Mouse (Mus musculus) G1E-ER4 (cell line): ENCODE data around the gene Srpk2. TPM values are rescaled to one million over a fixed set of nuclear protein-coding genes. Genes with fewer than 3 reads are reported as not detected.

Source experiments
- GATA1 ChIP-seq: IDR thresholded peaks from one replicate; pipeline ENCODE4 v1.8.0; 2012; ENCODE audit warnings: low read length, inconsistent platforms
- polyA plus RNA-seq: library from polyadenylated mRNA; stranded (reverse); fragments of >175 nt; gene quantifications from 2 replicates; pipeline ENCODE4 v1.2.3, GENCODE M21; 2012

Gene Srpk2
- polyA plus RNA-seq, 1 experiment: 13.3 TPM

DNA sequence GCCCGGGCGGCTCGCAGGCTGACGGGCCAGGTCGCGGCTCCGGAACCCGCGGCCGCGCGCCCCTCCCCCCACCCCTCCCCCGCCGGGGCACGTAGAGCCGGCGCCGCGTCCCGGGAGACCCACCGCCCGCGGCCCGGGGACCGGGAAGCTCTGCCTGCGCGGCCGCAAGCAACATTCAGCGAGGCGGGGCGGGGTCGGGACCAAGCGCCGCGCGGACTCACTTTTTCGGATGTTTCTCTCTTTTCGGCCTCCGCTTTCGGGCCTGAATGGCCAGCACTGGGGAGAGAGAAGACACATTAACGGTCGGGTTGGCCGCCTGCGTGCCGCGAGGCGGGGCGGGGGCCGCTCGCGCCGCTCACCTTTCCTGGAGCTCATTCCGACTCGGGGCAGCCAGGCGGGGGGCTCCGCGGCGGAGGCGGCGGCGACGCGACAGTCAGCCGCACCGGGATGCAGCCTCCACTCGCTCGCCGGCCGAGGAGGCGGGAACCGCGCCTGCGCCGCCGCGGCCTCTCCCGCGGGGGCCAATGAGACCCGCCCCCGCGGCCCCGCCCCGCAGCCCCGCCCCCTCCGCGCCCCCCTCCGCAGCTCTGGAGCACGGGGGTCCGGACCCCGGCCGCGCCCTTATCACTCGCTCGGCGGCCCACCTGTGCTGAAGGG is 8.8 kb downstream of the Srpk2 start:
- no peak for TF ChIP-seq GATA1

DNA sequence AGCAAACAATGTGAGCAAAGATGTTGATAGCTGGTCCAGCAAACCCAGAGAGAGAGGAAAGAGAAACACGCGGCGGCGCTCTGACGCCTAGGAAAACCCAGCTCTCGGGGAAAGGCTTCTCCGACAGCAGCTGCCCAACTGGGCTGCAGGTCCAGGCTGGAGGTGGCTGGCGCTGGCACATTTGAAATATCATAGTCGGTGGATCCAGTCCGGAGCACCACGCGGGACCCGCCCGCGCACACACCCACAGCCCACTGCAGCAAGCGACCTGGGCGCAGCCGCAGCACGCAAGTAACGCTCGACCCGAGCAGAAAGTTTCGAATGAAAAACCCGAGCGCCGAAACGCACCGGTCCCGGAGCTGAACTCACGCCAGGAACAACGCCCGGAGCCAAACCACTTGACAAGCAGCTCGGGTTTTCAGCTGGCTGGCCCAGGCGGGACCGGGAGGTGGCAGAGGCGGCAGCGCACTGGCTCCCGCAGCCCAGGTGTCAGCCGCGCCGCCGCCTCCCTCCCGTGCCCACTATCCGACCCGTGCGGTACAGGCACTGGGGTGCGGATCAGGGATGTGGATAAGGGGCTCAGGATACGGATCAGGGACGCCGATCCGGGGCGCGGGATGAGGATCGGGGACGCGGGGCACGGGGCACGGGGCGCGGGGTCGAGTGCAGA is 9.5 kb downstream of the Srpk2 start:
- TF ChIP-seq GATA1: no peak

DNA sequence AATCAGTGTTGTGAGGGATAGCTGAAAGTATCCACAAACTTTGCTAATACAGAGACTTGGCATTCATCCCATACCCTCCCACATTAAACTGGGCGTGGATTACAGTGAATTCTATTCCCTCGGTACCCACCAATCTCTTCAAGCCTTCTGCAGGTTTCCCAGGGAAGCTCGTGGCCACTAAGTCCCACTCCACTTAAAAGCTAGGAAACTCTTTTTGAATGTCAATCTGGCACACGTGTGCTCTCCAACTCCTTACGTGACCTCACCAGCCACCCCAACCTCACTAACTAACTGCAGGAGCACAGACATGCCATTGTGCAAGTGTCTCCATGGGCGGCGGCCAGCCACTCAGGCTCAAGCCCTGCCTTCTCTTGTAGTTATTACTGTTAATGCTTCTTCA is 12.3 kb downstream of the Srpk2 start:
- TF ChIP-seq GATA1: no peak

DNA sequence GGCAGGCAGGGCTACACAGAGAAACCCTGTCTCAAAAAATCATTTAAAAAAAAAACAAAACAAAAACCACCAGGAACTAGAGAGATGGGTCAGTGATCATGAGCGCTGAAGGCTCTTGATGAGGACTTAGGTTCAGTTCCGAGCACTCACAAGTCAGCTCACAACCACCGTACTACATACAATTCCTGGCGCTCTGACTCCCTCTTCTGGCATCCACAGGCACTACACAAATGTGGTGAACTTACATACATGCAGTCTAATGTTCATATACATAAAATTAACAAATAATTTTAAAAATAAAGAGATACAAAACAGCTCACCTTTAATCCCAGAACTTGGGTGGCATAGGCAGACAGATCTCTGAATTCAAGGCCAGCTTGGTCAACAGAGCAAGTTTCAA is 13.5 kb downstream of the Srpk2 start:
- TF ChIP-seq GATA1: no peak

DNA sequence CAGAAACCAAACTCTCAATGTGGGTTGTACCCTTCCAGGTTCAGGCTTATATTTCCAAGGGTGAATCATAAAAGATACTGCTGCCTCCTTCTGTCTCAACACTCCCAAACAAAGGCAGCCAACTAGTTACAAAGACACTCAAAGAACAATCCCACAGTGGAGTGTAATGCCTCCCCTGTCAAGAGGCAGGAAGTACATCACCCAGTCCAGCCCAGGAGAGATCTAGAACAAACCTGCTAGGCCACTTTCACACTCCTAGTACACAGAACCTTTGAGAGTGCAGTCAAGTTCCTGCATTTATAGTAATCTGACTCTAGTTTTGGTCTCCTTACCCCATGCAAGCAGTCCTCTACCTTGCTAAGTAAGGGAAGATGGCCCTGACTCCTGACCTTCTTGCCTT is 18.5 kb downstream of the Srpk2 start:
- TF ChIP-seq GATA1: no peak

DNA sequence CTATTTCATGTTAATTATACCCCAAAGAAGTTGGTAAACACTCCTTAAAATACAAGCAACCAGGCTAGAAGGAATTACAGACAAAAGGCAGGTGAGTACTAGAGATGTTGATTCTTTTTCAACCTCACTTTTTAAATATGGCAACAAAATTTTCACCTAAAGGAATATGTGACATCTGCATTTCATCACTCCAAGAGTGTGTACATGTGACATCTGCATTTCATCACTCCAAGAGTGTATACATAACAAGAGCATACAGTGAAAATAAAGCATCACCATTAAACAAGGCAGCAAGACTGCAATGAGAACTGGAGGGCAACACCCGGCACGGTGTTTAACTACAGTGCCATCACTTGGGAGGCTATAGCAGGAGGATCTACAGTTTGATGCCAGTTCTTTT is 23.2 kb downstream of the Srpk2 start:
- TF ChIP-seq GATA1: no peak

DNA sequence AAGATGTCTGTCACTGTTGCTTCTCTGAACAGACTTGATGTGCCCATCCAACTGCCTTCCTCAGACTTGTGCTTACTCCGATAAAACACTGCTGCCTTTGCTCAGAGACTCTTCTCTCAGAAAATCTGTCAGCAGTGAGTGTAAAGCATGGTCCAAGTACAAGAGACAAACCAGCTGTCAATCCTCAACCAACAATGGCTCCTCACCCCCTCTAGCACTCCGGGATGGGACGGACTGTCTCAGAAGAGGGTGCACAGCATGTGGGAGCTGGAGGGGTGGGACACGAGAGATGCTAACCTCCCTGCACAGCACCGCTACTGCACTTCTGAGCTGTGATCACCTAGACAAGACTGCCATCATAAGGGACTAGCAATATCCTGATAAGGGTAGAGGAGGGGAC is 26.4 kb downstream of the Srpk2 start:
- TF ChIP-seq GATA1: no peak

DNA sequence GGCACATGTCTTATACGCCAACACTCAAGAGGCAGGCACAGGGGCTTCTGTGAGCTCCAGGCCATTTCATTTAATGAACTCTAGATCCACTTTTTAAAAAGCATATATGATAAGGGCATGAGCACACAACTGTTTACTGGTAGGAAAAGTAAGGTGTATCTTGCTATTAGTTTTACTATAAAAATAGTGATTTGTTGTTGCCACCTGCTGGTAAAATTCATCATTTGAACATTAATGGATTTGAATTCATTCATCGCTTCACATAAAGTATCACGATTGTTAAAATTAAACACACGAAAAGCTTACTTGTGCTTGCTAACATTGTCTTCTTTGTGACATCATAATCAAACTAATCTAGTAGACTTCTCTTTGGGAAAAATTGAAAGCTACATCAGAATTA is 27.8 kb downstream of the Srpk2 start:
- no peak for TF ChIP-seq GATA1

DNA sequence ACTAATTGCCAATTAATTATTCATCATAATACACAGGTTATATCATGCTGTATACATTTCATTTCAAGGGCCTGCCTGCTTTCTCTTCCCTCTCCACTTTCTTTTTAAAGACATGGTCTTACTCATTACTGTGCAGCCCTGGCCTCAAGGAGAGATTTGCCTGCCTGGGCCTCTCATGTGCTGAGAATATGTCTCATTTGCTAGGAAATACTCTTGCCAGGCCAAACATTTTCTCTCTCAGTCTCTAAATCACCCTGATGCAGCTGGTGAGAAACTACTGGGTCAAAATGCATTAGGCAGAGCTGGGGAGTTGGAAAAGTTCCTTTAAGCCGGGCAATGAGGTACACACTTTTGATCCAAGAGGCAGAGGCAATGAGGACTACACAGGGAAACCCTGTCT is 29.4 kb downstream of the Srpk2 start:
- no peak for TF ChIP-seq GATA1

DNA sequence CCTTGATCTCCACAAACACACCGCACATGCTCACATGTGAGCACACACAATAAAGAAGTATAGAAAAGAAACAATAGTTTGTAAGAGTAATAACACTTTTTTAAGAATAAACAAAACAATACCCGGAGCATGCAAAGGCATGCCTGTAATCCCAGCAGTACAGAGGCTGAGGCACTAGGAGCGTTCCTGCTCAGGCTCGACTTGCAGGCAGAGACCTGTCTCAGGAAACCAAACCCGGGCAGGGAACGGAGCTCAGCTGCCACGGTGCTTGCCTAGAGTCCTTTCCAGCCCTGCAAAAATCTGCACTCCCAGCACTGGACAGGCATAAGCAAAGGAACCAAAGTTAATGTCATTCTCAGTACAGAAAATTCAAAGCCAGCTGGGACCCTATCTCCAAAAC is 32.1 kb downstream of the Srpk2 start:
- TF ChIP-seq GATA1: no peak

DNA sequence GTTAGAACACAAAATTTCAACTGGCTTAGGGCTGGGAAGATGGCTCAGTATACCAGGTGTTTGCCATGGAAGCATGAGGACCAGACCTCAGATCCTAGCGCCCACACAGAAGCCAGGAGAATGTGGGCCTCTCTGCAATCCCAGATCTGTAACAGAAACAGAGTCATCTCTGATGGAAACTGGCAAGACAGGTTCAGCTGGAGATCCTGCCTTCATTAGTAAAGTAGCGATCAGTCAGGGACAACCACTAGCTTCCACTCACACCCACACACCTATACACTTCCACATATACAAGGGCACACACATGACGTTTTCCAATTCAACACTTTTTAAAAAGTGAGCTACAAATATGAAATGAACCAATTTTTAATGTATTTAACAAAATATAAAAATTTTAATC is 32.6 kb downstream of the Srpk2 start:
- TF ChIP-seq GATA1: no peak

DNA sequence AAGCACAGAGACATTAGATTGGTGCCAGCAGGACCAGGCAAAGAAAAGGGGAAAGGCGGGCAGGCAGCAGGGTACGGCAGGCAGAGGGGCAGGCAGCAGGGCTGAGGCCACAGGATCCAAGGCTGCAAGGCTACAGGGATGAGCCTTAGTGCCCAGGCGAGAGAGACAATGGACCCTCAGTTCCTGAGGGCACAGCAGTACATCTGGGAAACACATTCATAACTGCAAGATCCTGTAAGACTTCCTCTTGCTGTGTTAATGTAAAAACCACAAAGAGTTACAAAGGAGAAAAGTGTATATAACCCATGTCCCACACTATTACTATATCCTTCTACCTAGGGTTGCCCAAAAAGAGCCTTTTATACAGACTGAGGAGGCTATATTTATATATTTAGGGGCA is 33.9 kb downstream of the Srpk2 start:
- no peak for TF ChIP-seq GATA1

DNA sequence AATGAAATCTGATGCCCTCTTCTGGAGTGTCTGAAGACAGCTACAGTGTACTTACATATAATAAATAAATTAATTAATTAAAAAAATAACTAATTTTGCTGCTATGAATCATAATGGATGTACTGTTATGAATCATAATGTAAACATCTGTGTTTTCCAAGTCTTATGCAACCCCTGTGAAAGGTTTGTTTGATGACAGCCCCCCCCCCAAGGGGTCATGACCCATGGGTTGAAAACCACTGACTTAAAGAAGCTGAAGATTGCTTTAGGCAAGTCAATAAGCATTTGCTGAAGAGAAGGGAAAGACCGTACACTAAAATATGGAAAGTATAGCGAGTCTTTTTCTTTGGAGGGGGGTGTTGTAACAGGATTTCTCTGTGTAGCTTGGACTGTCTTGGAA is 35.2 kb downstream of the Srpk2 start:
- no peak for TF ChIP-seq GATA1

DNA sequence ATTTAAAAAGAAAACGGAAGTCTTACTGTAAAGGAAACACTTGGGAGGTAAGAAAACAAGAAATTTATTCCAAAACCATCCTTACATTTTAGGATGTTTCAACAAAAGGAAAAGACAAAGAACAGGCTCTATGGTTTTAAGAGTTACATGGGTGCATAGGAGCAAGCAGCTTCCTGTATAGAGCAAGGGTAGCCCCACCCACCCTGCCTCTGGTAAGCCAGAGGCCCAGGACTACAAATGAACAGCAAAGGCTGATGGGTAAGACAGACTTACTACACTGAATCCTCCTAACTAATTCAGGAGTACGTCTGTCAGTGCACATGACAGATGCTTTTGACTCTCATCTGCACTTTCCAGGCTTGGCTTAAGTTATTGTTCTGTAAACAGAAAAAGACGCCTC is 38.7 kb downstream of the Srpk2 start:
- no peak for TF ChIP-seq GATA1

DNA sequence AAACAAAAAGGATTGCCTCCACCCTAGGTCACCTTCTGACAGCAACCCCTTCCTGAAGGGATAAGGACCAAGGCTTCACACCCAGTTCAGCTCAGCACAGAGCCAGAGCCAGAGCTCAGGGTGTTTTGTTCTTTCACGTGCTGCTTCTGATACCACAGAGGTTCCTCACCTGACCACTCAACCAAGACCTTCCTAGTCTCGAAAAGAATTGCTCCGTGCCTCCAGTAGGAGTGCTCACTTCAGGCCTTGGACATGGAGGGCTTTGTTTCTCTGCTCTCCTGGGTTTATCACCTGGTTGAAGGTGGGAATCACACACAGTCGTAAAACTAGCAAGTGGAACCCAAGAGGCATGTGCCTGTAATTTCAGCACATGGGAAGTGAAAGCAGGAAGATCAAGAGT is 46.4 kb downstream of the Srpk2 start:
- TF ChIP-seq GATA1: no peak

DNA sequence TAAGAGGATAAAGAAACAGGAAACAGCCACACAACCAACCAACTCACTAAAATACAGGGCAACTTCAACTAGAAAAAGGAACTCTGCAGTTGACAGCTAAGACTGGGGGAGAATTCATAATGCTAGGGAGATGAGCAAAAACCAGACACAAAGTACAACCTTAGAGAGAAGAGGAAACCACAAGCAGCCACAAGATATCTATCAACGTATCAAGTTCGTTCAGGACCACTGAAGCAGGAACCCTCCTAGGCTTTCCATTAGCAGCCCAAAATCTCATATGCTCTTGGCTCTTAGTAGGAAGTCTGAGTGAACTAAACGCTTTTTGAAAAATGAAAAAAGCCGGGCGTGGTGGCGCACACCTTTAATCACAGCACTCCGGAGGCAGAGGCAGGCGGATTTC is 47.1 kb downstream of the Srpk2 start:
- no peak for TF ChIP-seq GATA1

DNA sequence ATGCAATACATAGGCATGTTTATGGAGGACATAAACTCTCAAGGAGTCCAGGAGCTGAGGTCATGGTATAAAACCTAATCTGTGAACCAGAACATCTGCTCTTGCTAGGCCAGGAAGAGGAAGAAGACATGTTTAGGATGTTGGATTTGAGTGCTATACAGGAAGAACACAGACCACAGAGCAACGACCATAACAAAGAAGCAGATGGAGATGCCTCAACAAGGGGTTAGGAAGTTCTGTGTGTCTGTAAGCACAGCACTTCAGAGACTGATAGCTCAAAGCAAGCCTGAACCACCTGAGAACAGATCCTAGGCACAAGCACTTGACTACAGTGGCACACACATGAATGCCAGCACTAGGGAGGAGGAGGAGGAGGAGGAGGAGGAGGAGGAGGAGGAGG is 52.9 kb downstream of the Srpk2 start:
- TF ChIP-seq GATA1: no peak

DNA sequence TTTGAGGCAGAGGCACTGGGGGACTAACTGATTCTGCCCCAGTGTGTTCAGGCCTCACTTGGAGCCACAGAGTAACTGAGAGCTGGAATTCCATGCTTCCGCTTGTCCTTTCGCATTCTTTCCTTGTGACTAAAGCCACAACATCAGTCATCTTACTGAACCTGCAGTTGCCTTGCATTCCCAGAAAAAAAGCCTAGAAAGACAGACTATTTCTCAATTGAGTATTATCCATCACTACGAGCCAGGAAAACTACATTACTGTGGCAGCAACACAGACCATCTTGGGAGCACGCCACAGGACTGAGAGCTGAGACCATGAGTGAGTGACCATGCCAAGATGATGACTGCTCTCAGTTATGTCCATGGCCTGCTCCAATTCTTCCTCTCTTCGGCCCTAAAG is 57.2 kb downstream of the Srpk2 start:
- TF ChIP-seq GATA1: no peak

DNA sequence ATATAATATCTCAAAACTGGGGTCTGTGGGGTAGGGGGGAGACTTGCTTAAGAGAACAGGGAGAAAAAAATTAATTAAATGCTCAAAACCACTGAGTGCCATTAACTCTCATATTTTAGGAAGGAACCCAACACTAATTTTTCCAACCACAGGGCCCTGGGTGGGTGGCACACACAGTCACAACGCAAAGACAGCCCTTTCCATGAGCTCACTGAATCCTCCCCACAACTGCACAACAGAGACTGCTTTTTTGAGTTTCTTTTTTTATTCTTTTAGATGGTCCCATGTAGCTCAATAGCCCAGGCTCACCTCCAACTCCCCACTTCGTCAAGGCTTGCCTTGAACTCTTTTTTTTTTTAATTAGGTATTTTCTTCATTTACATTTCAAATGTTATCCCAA is 58.2 kb downstream of the Srpk2 start:
- TF ChIP-seq GATA1: no peak
